Mouse (Mus musculus) induced T-regulatory cell, adult 2 months (primary cell): ENCODE data around the gene Klk11.

Experiments used
- DNase-seq: peaks from one replicate; pipeline ENCODE4 v3.0.0-alpha.2; 2012; ENCODE audit warnings: low read depth

Klk11 gene

GRCm38 (mm10) chr7:43796355-43796754 lies 22.0 kb downstream of the Klk11 start:
- no peak for DNase-seq

- peak; percentile 82 for DNase-seq
Measured at GRCm38 (mm10) chr7:43797333-43797769, 22.9 kb downstream of the Klk11 start, which contains the start of gene Klk8. Klk8 (plus strand) TSS chr7:43797577.

GRCm38 (mm10) chr7:43797844-43798462 lies 23.5 kb downstream of the Klk11 start:
- peak; percentile 74 for DNase-seq

GRCm38 (mm10) chr7:43799876-43800275 lies 25.5 kb downstream of the Klk11 start:
- no peak for DNase-seq

GRCm38 (mm10) chr7:43810994-43811393 lies 36.6 kb downstream of the Klk11 start, which contains the start of gene Klk7:
Klk7 (plus strand) TSS chr7:43811294.
- DNase-seq, result no peak

- no peak for DNase-seq
Measured at GRCm38 (mm10) chr7:43815211-43815610, 40.8 kb downstream of the Klk11 start.

- no peak for DNase-seq
Measured at GRCm38 (mm10) chr7:43816746-43817145, 42.3 kb downstream of the Klk11 start.

DNA sequence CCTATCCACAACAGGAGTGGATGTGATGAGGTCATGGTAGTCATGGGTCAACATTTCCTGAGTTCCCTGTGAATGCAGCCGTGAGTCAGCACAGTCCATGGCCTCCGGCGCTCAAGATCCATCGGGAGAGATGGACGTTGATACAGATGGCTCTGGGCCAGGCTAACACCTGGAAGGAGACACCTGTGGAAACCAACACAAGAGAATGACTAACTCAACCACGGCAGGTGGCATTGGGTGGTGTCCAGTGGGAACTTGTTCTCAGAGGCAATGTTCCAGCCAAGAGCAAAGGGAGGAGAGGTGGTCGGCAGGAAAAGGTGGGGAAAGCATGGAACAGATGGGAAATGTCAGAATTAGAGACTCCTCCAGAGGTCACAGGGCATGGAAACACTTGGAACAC lies 47.2 kb downstream of the Klk11 start:
- no peak for DNase-seq

DNA sequence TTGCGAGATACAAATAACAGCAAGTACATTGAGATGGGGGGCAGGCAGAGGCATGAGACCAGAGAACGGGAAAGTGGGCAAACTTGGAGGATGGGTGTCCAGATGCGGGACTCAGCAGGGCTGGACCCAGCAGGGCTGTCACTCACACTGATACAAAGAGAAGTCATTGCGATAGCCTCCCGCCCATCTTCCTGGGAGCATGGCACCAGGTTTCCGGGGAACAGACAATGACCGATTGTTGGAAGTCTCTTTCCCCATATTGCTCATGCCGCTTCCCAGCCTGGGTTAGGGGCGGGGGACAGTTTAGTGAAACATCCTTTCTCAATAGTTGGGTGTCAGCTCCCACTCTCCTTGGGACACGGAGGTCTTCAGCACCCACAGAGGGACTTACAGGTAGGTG lies 49.8 kb downstream of the Klk11 start, which contains the start of gene Klk6:
Gene Klk6 (plus strand): TSS at position 301 of the 400 bp plus-strand sequence.
- no peak for DNase-seq

- no peak for DNase-seq
Measured at GRCm38 (mm10) chr7:43826056-43826455, 51.7 kb downstream of the Klk11 start.

- DNase-seq, result no peak
Measured at GRCm38 (mm10) chr7:43827706-43828105, 53.3 kb downstream of the Klk11 start.
